Mouse (Mus musculus) heart, embryonic 15.5 days (tissue): ENCODE measurements at regions not wholly inside any gene's neighbourhood (a gene's known extent, or its start where the extent isn't known, plus 50 kb on each side); places are given as distances from the start of the nearest gene placed in this dataset.

Experiments
- ATAC-seq: fragments of 200-750 bp; cut with Nextera tagmentation; replicated peaks from 2 replicates; pipeline ENCODE4 v1.8.0; 2017; ENCODE audit warnings: low read depth, moderate TSS enrichment; ENCODE audit not compliant: insufficient number of reproducible peaks, insufficient read depth, low FRiP score
- H3K27ac ChIP-seq: fragments of 300-500 bp; sonication (generic); 2 replicates; pipeline ENCODE4 v1.5.1; 2015; ENCODE audit warnings: mild to moderate bottlenecking, inconsistent platforms
- H3K27me3 ChIP-seq: fragments of 300-500 bp; sonication (generic); 2 replicates; pipeline ENCODE4 v1.6.1; 2015; ENCODE audit warnings: inconsistent platforms
- H3K36me3 ChIP-seq: fragments of 300-500 bp; sonication (generic); 2 replicates; pipeline ENCODE4 v1.6.1; 2015; ENCODE audit warnings: mild to moderate bottlenecking, inconsistent platforms
- H3K4me1 ChIP-seq: fragments of 300-500 bp; sonication (generic); replicated peaks from 2 replicates; pipeline ENCODE4 v1.6.1; 2015; ENCODE audit warnings: inconsistent platforms
- H3K4me2 ChIP-seq: fragments of 300-500 bp; sonication (generic); 2 replicates; pipeline ENCODE4 v1.6.1; 2015; ENCODE audit warnings: inconsistent platforms, mild to moderate bottlenecking, moderate library complexity
- H3K4me3 ChIP-seq: fragments of 300-500 bp; sonication (generic); 2 replicates; pipeline ENCODE4 v1.5.1; 2015; ENCODE audit warnings: mild to moderate bottlenecking, inconsistent platforms
- H3K9ac ChIP-seq: fragments of 300-500 bp; sonication (generic); 2 replicates; pipeline ENCODE4 v1.6.1; 2015; ENCODE audit warnings: mild to moderate bottlenecking, inconsistent platforms
- H3K9me3 ChIP-seq: fragments of 300-500 bp; sonication (generic); replicated peaks from 2 replicates; pipeline ENCODE4 v1.6.1; 2016; ENCODE audit warnings: inconsistent platforms
- WGBS: fragments of 180-500 bp; shearing (Covaris S2); methylation state at CpG from one replicate; pipeline ENCODE4 v1.1.7; 2015; ENCODE audit warnings: mixed read lengths; 5-methylcytosine and 5-hydroxymethylcytosine counted together

- no peak overlapping the region for H3K27ac ChIP-seq
- ATAC-seq = no peak
- WGBS = 92% methylated on average over 2 of the region's 2 CpGs
Measured at GRCm38 (mm10) chr8:127662776-127663499, 599.2 kb downstream of the Pard3 start.

GRCm38 (mm10) chr8:127666606-127667005, 602.9 kb downstream of the Pard3 start:
- Histone ChIP-seq H3K27ac (no peak overlapping the region), H3K27me3 (no peaks in the 10 kb centered on the region), H3K9me3 (no peaks in the 10 kb centered on the region), H3K36me3 (no peaks in the 10 kb centered on the region), H3K4me3 (no peak overlapping the region), H3K4me2 (no peak overlapping the region), H3K4me1 (no peaks in the 10 kb centered on the region), H3K9ac (no peak overlapping the region)
- ATAC-seq = 0 out of 2 replicates have a peak, but pooled peaks have one; percentile 39
- WGBS = 46% methylated on average over 2 of the region's 2 CpGs

More at GRCm38 (mm10) chr8:127662776-127663499, 599.2 kb downstream of the Pard3 start:
- Histone ChIP-seq H3K36me3 (no peaks in the 10 kb centered on the region), H3K4me3 (no peak overlapping the region), H3K27me3 (no peaks in the 10 kb centered on the region), H3K4me1 (no peaks in the 10 kb centered on the region), H3K4me2 (no peak overlapping the region), H3K9me3 (no peaks in the 10 kb centered on the region), H3K9ac (no peak overlapping the region)

- Histone ChIP-seq H3K9ac (no peak overlapping the region), H3K4me3 (no peak overlapping the region), H3K36me3 (no peaks in the 10 kb centered on the region), H3K4me1 (no peaks in the 10 kb centered on the region), H3K4me2 (no peak overlapping the region), H3K27ac (no peak overlapping the region), H3K27me3 (no peaks in the 10 kb centered on the region), H3K9me3 (no peaks in the 10 kb centered on the region)
- no peak for ATAC-seq
- WGBS = 31% methylated on average over 2 of the region's 2 CpGs
Measured at GRCm38 (mm10) chr8:127668991-127669390, 605.3 kb downstream of the Pard3 start.

GRCm38 (mm10) chr8:127674063-127674462, 610.4 kb downstream of the Pard3 start:
- Histone ChIP-seq H3K27ac (no peak overlapping the region), H3K4me2 (no peak overlapping the region), H3K36me3 (no peaks in the 10 kb centered on the region), H3K4me3 (no peak overlapping the region), H3K4me1 (no peaks in the 10 kb centered on the region), H3K9ac (no peak overlapping the region), H3K27me3 (no peaks in the 10 kb centered on the region), H3K9me3 (no peaks in the 10 kb centered on the region)
- ATAC-seq = no peak
- 47% methylated on average over 1 of the region's 1 CpGs for WGBS

- ATAC-seq = no peak
- H3K4me3 ChIP-seq = no peak overlapping the region
- no peak overlapping the region for H3K4me2 ChIP-seq
- H3K27me3 ChIP-seq = no peaks in the 10 kb centered on the region
- H3K4me1 ChIP-seq = no peaks in the 10 kb centered on the region
- H3K9ac ChIP-seq = no peak overlapping the region
- no peak overlapping the region for H3K27ac ChIP-seq
- H3K36me3 ChIP-seq = no peaks in the 10 kb centered on the region
- 83% methylated on average over 4 of the region's 4 CpGs for WGBS
- H3K9me3 ChIP-seq = no peaks in the 10 kb centered on the region
Measured at GRCm38 (mm10) chr8:127675377-127675776, 611.7 kb downstream of the Pard3 start.

- no peaks in the 10 kb centered on the region for H3K27me3 ChIP-seq
- H3K9ac ChIP-seq = no peak overlapping the region
- no peak overlapping the region for H3K27ac ChIP-seq
- WGBS = 60% methylated on average over 3 of the region's 3 CpGs
- no peak for ATAC-seq
- H3K4me1 ChIP-seq = no peaks in the 10 kb centered on the region
- H3K36me3 ChIP-seq = no peaks in the 10 kb centered on the region
- no peak overlapping the region for H3K4me2 ChIP-seq
- no peaks in the 10 kb centered on the region for H3K9me3 ChIP-seq
- H3K4me3 ChIP-seq = no peak overlapping the region
Measured at GRCm38 (mm10) chr8:127680205-127680604, 616.5 kb downstream of the Pard3 start.

GRCm38 (mm10) chr8:127684213-127684612, 620.5 kb downstream of the Pard3 start:
- no peak overlapping the region for H3K9ac ChIP-seq
- no peak overlapping the region for H3K4me3 ChIP-seq
- WGBS = 44% methylated on average over 5 of the region's 5 CpGs
- H3K27me3 ChIP-seq = no peaks in the 10 kb centered on the region
- no peaks in the 10 kb centered on the region for H3K9me3 ChIP-seq
- H3K4me2 ChIP-seq = no peak overlapping the region
- no peak for ATAC-seq
- no peaks in the 10 kb centered on the region for H3K36me3 ChIP-seq
- no peaks in the 10 kb centered on the region for H3K4me1 ChIP-seq
- no peak overlapping the region for H3K27ac ChIP-seq

GRCm38 (mm10) chr8:127690792-127691191, 627.1 kb downstream of the Pard3 start:
- ATAC-seq = no peak
- WGBS = 67% methylated on average over 4 of the region's 4 CpGs
- Histone ChIP-seq H3K4me3 (no peak overlapping the region), H3K36me3 (no peaks in the 10 kb centered on the region), H3K4me2 (no peak overlapping the region), H3K9me3 (no peaks in the 10 kb centered on the region), H3K27ac (no peak overlapping the region), H3K27me3 (no peaks in the 10 kb centered on the region), H3K4me1 (no peaks in the 10 kb centered on the region; the same call in 1 of the 2 replicates), H3K9ac (no peak overlapping the region)

- ATAC-seq = no peak
- 80% methylated on average over 4 of the region's 4 CpGs for WGBS
- Histone ChIP-seq H3K4me3 (no peak overlapping the region), H3K9ac (no peak overlapping the region), H3K36me3 (no peaks in the 10 kb centered on the region), H3K4me2 (no peak overlapping the region), H3K27me3 (no peaks in the 10 kb centered on the region), H3K27ac (no peak overlapping the region), H3K4me1 (no peaks in the 10 kb centered on the region), H3K9me3 (no peaks in the 10 kb centered on the region)
Measured at GRCm38 (mm10) chr8:127698404-127698803, 634.7 kb downstream of the Pard3 start.

GRCm38 (mm10) chr8:127704406-127704805, 640.7 kb downstream of the Pard3 start:
- Histone ChIP-seq H3K9ac (no peak overlapping the region), H3K27ac (no peak overlapping the region), H3K4me1 (no peaks in the 10 kb centered on the region), H3K4me3 (no peak overlapping the region), H3K36me3 (no peaks in the 10 kb centered on the region), H3K9me3 (no peaks in the 10 kb centered on the region), H3K4me2 (no peak overlapping the region), H3K27me3 (no peaks in the 10 kb centered on the region)
- no peak for ATAC-seq
- WGBS = 72% methylated on average over 4 of the region's 4 CpGs

- Histone ChIP-seq H3K36me3 (no peaks in the 10 kb centered on the region), H3K27ac (no peak overlapping the region), H3K9me3 (no peaks in the 10 kb centered on the region), H3K27me3 (no peaks in the 10 kb centered on the region), H3K9ac (no peak overlapping the region), H3K4me1 (no peaks in the 10 kb centered on the region), H3K4me3 (no peak overlapping the region), H3K4me2 (peak overlapping the region; percentile 19; the same call in 1 of the 2 replicates)
- WGBS = 45% methylated on average over 16 of the region's 16 CpGs
- no peak for ATAC-seq
Measured at GRCm38 (mm10) chr8:127706051-127706835, 642.5 kb downstream of the Pard3 start.
